Mouse (Mus musculus) stomach, postnatal 0 days (tissue): ENCODE data around the gene Cd63.

Experiments
- CTCF ChIP-seq: IDR thresholded peaks from 2 replicates; pipeline ENCODE4 v1.5.1; 2016; ENCODE audit warnings: antibody characterized with exemption, low read depth, mild to moderate bottlenecking, moderate library complexity
- EP300 ChIP-seq: optimal IDR thresholded peaks from 2 replicates; pipeline ENCODE3; 2016; ENCODE audit warnings: antibody characterized with exemption

GRCm38 (mm10) chr10:128896807-128897206, 4.0 kb upstream of the Cd63 start:
- TF ChIP-seq CTCF, result no peak
- TF ChIP-seq EP300, result no peak
